Mouse (Mus musculus): ENCODE data around the gene Phactr4. TPM values are rescaled to one million over a fixed set of nuclear protein-coding genes. Genes with fewer than 3 reads are reported as not detected.
A peak's percentile ranks its signal among the peaks of the same experiment; 100 is the strongest.

Phactr4 gene
- polyA plus RNA-seq, 1 experiment from 2014 or later, result 15.3 TPM

DNA sequence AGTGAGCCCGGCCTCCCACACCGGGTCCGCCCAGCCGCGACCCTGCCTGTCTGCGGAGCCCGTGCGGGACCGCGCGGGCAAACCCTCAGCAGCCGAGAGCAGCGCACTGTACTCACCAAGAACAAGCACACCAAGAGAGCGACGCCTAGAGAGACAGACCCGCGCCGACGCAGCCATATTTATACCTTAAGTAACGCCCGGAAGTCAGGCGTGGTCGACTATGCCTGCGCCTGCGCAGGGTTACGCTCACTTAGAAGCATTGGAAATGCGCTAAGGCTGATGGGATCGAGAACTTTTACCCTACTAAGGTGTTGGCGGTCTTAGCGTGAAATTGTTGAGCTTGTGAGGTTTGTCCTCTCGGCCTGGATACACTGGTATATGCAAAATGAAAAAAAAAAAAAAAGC lies 68.8 kb downstream of the Phactr4 start, which contains the start of gene Rcc1:
TSS of gene Rcc1 (minus strand) at position 125 of the 405 bp plus-strand sequence.
- peak within 1 kb of the TSS; percentile 92 for H3K27ac ChIP-seq (ENCODE audit: low read length)
- no peaks in the 10 kb centered on the region for H3K36me3 ChIP-seq (ENCODE audit: insufficient read depth, low read length)
- peak within 1 kb of the TSS; percentile 71 for H3K4me3 ChIP-seq (ENCODE audit: low read depth, low read length)
- H3K27me3 ChIP-seq (replicated peaks; ENCODE audit: insufficient read depth, low read length), result no peaks in the 10 kb centered on the region
- H3K4me2 ChIP-seq (replicated peaks; ENCODE audit: low read depth, low read length), result peak within 1 kb of the TSS; percentile 74
- peaks cover 8% of the 10 kb centered on the region; the same call in 1 of the 2 replicates for H3K4me1 ChIP-seq (ENCODE audit: insufficient read depth, low read depth, low read length)
- WGBS, result under 1% methylated on average over 31 of the region's 31 CpGs
- H3K9ac ChIP-seq (replicated peaks; ENCODE audit: low read depth), result peak within 1 kb of the TSS; percentile 69
- DNase-seq (ENCODE audit: low spot score) (peak; percentile 98), ATAC-seq (peak; percentile 94)
- H3K9me3 ChIP-seq (ENCODE audit: low read length), result no peaks in the 10 kb centered on the region
- TF ChIP-seq EP300 (IDR thresholded peaks at IDR 0.05), result no peak
- TF ChIP-seq CTCF (IDR thresholded peaks at IDR 0.05), result peak; percentile 57

DNA sequence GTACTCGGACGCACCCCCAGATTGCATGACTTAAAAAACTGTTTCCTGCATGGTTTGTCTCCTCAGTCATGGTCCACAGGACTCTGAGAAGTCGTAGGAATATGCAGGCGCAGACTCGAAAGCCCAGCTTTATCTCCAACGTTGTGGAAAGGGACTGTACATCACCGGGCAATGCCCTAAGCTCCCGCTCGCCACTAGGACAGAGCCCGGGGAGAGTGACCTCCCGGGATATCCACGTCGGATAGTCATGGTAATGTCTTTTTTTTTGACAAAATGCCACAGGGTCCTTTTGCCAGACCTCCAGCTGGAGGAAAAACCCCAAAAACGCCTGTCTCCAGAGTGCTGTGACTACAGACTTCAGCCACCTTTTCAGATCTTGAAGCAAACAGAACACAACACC lies 69.5 kb downstream of the Phactr4 start:
- DNase-seq (ENCODE audit: low spot score) (peak; percentile 36), ATAC-seq (peak; percentile 31)
- Histone ChIP-seq H3K9me3 (ENCODE audit: low read length) (no peaks in the 10 kb centered on the region), H3K36me3 (ENCODE audit: insufficient read depth, low read length) (no peaks in the 10 kb centered on the region), H3K27ac (ENCODE audit: low read length) (peak overlapping the region; percentile 92), H3K4me1 (ENCODE audit: insufficient read depth, low read depth, low read length) (peaks cover 8% of the 10 kb centered on the region; the same call in 1 of the 2 replicates), H3K27me3 (replicated peaks; ENCODE audit: insufficient read depth, low read length) (no peaks in the 10 kb centered on the region), H3K4me3 (ENCODE audit: low read depth, low read length) (peak overlapping the region; percentile 71), H3K9ac (replicated peaks; ENCODE audit: low read depth) (peak overlapping the region; percentile 69), H3K4me2 (replicated peaks; ENCODE audit: low read depth, low read length) (peak overlapping the region; percentile 74)
- TF ChIP-seq EP300 (IDR thresholded peaks at IDR 0.05), result no peak
- no peak for TF ChIP-seq CTCF (IDR thresholded peaks at IDR 0.05)
- under 1% methylated on average over 14 of the region's 14 CpGs for WGBS

DNA sequence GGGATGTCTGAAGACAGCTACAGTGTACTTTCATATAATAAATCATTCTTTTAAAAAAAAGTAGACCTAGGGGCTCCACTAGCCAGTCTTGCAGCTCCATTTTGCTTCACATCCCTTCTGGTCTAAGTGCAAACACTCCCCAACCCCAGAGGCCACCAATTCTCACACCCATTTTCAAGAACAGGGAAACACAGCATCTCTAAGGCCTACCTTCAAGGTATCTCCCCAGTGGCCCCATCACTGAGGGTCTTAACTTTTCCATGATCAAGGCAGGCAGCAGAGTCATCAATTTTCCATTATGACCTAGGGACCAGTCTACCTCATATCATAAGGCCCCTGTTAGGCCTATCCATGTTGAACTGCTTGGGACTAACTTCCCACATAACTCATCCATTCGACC lies 70.9 kb downstream of the Phactr4 start:
- Histone ChIP-seq H3K9me3 (ENCODE audit: low read length) (no peaks in the 10 kb centered on the region), H3K9ac (replicated peaks; ENCODE audit: low read depth) (no peak overlapping the region), H3K36me3 (ENCODE audit: insufficient read depth, low read length) (no peaks in the 10 kb centered on the region), H3K4me3 (ENCODE audit: low read depth, low read length) (no peak overlapping the region), H3K4me1 (ENCODE audit: insufficient read depth, low read depth, low read length) (peaks cover 8% of the 10 kb centered on the region; the same call in 1 of the 2 replicates), H3K4me2 (replicated peaks; ENCODE audit: low read depth, low read length) (0 out of 2 replicates have a peak overlapping the region, but pooled peaks have one; percentile 74), H3K27me3 (replicated peaks; ENCODE audit: insufficient read depth, low read length) (no peaks in the 10 kb centered on the region), H3K27ac (ENCODE audit: low read length) (no peak overlapping the region)
- 8% methylated on average over 1 of the region's 1 CpGs for WGBS
- ATAC-seq (no peak), DNase-seq (ENCODE audit: low spot score) (no peak)
- TF ChIP-seq CTCF (IDR thresholded peaks at IDR 0.05) (no peak), EP300 (IDR thresholded peaks at IDR 0.05) (no peak)

DNA sequence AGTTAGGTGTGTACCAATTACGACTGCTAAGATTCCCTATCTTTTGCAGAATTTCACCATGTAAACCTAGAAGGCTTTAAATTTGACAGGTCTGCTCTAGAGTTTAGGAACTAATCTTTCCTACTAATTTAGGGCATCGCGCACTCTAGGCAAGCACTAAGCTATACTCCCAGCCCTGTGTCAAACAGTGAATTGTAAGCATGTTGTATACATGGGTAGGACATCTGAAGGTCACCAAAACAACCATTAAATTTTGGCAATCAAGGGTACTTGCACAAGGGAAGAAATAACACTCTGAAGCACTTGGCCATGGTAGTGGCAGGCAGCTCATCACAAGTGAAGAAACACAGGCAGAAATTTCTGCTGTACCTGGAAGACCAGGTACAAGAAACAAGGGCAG lies 71.4 kb downstream of the Phactr4 start:
- WGBS, result 81% methylated on average over 3 of the region's 3 CpGs
- H3K9ac ChIP-seq (replicated peaks; ENCODE audit: low read depth), result no peak overlapping the region
- H3K4me2 ChIP-seq (replicated peaks; ENCODE audit: low read depth, low read length), result no peak overlapping the region
- TF ChIP-seq CTCF (IDR thresholded peaks at IDR 0.05), result no peak
- TF ChIP-seq EP300 (IDR thresholded peaks at IDR 0.05), result no peak
- no peaks in the 10 kb centered on the region for H3K36me3 ChIP-seq (ENCODE audit: insufficient read depth, low read length)
- H3K9me3 ChIP-seq (ENCODE audit: low read length), result no peaks in the 10 kb centered on the region
- ATAC-seq, result no peak
- H3K27ac ChIP-seq (ENCODE audit: low read length), result no peak overlapping the region
- peaks cover 8% of the 10 kb centered on the region; the same call in 1 of the 2 replicates for H3K4me1 ChIP-seq (ENCODE audit: insufficient read depth, low read depth, low read length)
- no peak overlapping the region for H3K4me3 ChIP-seq (ENCODE audit: low read depth, low read length)
- no peaks in the 10 kb centered on the region for H3K27me3 ChIP-seq (replicated peaks; ENCODE audit: insufficient read depth, low read length)
- DNase-seq (ENCODE audit: low spot score), result no peak

DNA sequence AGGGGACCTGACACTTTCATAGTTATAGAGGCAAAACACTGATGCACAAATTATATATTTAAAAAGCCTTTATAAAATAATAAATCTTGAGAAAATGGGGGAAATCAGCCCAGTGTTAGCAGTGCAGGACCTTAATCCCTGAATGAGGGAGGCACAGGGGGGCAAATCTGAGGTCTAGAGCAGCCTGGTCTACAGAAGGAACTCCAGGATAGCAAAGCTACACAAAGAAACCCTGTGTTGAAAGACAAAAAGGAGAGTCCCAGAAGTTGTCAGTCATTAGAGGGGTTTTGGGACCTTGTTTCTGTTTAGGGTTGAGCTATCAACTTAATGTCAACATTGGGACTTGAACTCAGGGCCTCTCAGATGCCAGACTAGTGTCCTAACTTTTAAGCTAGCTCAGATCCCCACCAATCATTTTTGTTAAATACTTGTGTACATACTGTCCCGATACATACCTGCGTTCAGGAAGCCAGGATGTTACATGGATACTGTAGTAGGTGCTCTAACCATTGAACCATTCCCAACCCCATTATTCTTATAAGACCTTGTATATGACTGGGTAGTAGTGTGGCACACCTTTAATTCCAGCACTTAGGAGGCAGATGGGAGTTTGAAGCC lies 72.1 kb downstream of the Phactr4 start:
- Histone ChIP-seq H3K4me3 (ENCODE audit: low read depth, low read length) (no peak overlapping the region), H3K4me2 (replicated peaks; ENCODE audit: low read depth, low read length) (no peak overlapping the region), H3K27ac (ENCODE audit: low read length) (no peak overlapping the region), H3K27me3 (replicated peaks; ENCODE audit: insufficient read depth, low read length) (no peaks in the 10 kb centered on the region), H3K4me1 (ENCODE audit: insufficient read depth, low read depth, low read length) (peaks cover 8% of the 10 kb centered on the region; the same call in 1 of the 2 replicates), H3K9ac (replicated peaks; ENCODE audit: low read depth) (no peak overlapping the region), H3K9me3 (ENCODE audit: low read length) (no peaks in the 10 kb centered on the region), H3K36me3 (ENCODE audit: insufficient read depth, low read length) (no peaks in the 10 kb centered on the region)
- no peak for DNase-seq (ENCODE audit: low spot score)
- TF ChIP-seq EP300 (IDR thresholded peaks at IDR 0.05) (no peak), CTCF (IDR thresholded peaks at IDR 0.05) (no peak)
- 50% methylated on average over 2 of the region's 2 CpGs for WGBS
- no peak for ATAC-seq

DNA sequence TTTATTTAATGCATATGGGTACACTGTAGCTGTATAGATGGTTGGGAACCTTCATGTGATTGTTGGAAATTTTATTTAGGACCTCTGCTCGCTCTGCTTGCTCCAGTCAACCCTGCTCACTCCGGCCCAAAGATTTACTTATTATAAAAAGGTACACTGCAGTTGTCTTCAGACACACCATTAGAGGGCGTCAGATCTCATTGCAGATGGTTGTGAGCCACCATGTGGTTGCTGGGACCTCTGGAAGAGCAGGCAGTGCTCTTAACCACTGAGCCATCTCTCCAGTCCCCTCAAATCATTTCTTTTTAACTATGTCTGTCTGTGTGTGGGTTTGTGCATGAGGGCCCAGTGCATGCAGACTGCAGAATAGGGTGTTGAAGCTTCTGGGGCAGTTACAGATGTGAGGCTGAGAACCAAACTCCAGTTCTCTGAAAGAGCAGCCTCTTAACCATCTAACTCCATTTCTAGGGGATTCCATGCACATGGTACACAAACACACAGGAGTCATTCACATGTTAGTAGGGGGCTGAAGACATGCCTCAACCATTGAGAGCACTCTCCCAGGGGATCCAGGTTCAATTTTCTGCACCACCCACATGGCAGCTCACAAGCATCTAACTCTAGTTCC lies 72.7 kb downstream of the Phactr4 start:
- Histone ChIP-seq H3K9ac (replicated peaks; ENCODE audit: low read depth) (no peak overlapping the region), H3K4me1 (ENCODE audit: insufficient read depth, low read depth, low read length) (peaks cover 10% of the 10 kb centered on the region; the same call in 1 of the 2 replicates), H3K36me3 (ENCODE audit: insufficient read depth, low read length) (no peaks in the 10 kb centered on the region), H3K27me3 (replicated peaks; ENCODE audit: insufficient read depth, low read length) (no peaks in the 10 kb centered on the region), H3K9me3 (ENCODE audit: low read length) (no peaks in the 10 kb centered on the region), H3K4me2 (replicated peaks; ENCODE audit: low read depth, low read length) (no peak overlapping the region), H3K27ac (ENCODE audit: low read length) (no peak overlapping the region), H3K4me3 (ENCODE audit: low read depth, low read length) (no peak overlapping the region)
- TF ChIP-seq CTCF (IDR thresholded peaks at IDR 0.05) (peak; percentile 25), EP300 (IDR thresholded peaks at IDR 0.05) (no peak)
- DNase-seq (ENCODE audit: low spot score), result no peak
- WGBS, result 62% methylated on average over 3 of the region's 3 CpGs
- no peak for ATAC-seq

Measured in lung, postnatal 0 days (tissue).